Mouse (Mus musculus): ENCODE data around the gene Arsb.

DNA sequence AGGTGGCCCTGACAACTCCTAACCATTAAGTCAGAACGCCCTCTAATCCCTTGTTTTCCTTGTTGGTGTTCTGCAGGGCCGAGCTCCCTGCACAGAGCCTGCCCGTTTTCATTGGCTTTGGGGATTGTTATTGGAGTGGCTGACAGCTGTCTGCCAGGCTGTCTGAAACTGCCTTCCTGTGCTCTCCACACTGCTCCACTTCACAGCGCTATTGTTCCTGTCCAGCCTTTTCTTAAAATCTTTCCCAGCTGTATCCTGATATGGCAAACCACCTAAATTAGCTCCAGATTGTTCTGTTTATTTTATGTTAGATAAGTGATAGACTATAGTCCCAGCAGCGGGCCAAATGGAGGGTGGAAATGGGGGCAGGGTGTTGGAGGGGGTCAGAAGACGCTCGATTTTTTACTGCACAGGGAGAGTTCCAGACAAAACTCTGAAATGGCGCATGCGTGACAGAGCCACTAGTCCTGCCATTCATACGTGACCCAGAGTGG lies 67.8 kb downstream of the Arsb start:
- TF ChIP-seq POLR2A (IDR thresholded peaks at IDR 0.05; ENCODE audit: insufficient read depth, low read depth, low read length) (no peak), CTCF (IDR thresholded peaks at IDR 0.05; ENCODE audit: insufficient read depth, low read depth, low read length) (no peak)
